Mouse (Mus musculus): ENCODE results near the gene Lcn3. TPM values are rescaled to one million over a fixed set of nuclear protein-coding genes. Genes with fewer than 3 reads are reported as not detected.

Gene Lcn3
- polyA plus RNA-seq (2012; rRNA removed), result not detected in 2 replicates

DNA sequence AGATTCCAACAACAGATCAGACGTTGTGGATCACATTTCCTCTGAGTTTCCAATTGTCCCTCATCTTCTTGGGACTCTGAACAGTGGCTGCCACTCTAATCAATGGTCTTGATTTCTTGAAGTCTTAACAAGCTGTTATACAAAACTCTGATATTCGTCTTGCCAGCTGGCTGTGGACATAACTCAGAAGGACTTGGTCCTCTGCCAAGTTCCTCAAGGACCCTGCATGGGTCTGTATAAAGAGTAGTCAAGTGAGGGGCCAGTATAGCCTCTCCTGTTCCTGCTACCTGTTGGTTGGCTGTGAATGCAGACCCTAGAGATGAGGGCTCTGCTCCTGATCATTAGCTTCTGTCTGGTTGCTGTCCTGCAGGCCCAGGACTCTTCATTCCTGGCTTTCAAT, at the start of gene Lcn3:
Gene Lcn3, plus strand, starts transcription at position 301 of the 400 bp plus-strand sequence.

DNA sequence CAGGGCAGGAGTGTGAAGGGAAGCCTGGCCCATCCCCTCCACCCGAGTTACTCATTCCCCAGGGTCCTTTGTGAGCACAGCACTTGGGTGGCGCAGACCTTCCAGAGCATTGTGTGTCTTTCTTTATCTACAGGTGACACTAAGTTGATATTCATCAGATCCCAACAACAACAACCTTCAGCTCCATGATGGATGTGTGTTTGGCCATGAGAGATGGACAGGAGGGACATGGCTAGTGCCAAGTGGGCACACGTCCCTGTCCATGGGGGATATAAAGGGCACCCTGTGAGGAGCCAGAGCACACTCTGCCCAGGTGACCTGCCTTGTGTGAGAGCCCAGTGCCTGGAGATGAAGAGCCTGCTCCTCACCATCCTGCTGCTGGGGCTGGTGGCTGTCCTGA, 28.7 kb upstream of the Lcn3 start, which contains the start of gene Obp2b:
Gene Obp2b, plus strand, starts transcription at position 301 of the 400 bp plus-strand sequence.

DNA sequence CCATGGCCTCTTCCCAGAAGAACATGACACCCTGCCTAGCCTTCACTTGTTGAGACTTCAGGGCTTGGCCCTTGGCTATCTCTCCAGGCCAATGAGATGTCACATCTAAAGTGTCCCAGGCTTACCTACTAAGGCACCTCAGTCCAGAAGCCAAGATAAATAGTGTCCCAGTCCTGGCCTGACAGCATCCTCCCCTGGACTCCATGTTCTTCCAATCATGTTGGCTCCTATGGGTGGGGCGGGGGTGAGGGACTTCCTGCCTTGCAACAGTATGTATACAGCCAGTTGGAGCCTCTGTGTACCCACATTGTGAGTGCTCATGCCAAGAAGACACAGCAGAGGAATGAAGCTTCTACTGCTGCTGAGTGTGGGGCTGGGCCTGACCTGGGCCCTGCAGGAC, 11.3 kb downstream of the Lcn3 start, which contains the start of gene Lcn11:
Gene Lcn11, plus strand, starts transcription at position 301 of the 400 bp plus-strand sequence.

DNA sequence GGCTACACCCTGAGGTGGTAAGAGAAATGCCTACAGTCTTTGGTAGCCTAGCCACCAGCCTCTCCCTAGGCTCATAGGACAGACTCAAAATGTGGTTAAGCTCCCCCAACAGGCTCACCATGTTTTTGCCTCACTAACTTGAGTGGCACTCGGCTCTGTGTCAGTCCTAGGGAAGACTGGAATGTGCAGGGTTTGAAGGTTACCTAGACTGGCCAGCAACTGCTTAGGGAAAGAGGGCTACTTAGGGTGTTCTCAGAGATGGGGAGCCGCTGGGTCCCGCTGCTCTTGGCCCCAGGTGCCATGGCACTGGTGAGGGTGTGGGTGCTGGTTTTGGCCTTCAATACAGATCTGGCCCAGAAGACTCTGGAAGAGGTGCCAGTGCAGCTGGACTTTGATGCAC, 16.6 kb downstream of the Lcn3 start, which contains the start of gene Gm13539:
Gene Gm13539, plus strand, starts transcription at position 301 of the 400 bp plus-strand sequence.

DNA sequence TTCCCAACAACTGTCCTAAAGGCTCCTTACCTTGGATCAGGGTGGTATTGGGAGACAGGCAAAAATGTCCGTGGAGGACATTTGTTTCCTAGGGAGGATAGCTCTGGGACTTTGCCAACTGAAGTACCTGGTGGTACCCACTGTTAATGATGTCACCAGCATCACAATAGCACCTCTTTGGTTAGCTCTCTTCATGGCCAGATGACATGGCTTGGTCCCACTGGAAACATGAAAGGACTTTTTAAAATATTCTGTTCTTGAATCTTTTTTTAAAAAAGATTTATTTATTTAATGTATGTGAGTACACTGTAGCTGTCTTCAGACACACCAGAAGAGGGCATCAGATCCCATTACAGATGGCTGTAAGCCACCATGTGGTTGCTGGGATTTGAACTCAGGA, 50.4 kb downstream of the Lcn3 start, which contains the start of gene Glt6d1:
Gene Glt6d1, minus strand, starts transcription at position 101 of the 400 bp plus-strand sequence.

Other genes starting within 250 kb of the Lcn3 start
- 16.0 and 18.2 TPM in 2 replicates for gene Traf2, start 218.6 kb upstream of the Lcn3 start, polyA plus RNA-seq (2012; rRNA removed)
- 165 and 237 TPM in 2 replicates for gene Edf1, start 207.7 kb upstream of the Lcn3 start, polyA plus RNA-seq (2012; rRNA removed)
- 8.2 and 8.8 TPM in 2 replicates for gene Mamdc4, start 190.7 kb upstream of the Lcn3 start, polyA plus RNA-seq (2012; rRNA removed)
- gene Phpt1, start 190.3 kb upstream of the Lcn3 start, polyA plus RNA-seq (2012; rRNA removed), result 154 and 192 TPM in 2 replicates
- 1.2 and 1.4 TPM in 2 replicates for gene Ajm1, start 183.8 kb upstream of the Lcn3 start, polyA plus RNA-seq (2012; rRNA removed)
- 88.7 and 111 TPM in 2 replicates for gene Rabl6, start 157.0 kb upstream of the Lcn3 start, polyA plus RNA-seq (2012; rRNA removed)
- gene Ccdc183, start 147.9 kb upstream of the Lcn3 start, polyA plus RNA-seq (2012; rRNA removed), result not detected in 2 replicates
- gene Tmem141, start 143.6 kb upstream of the Lcn3 start, polyA plus RNA-seq (2012; rRNA removed), result 9.4 and 18.8 TPM in 2 replicates
- 1.5 and 3.7 TPM in 2 replicates for gene Fcna, start 137.5 kb upstream of the Lcn3 start, polyA plus RNA-seq (2012; rRNA removed)
- not detected in 2 replicates for gene Lcn8, start 112.4 kb upstream of the Lcn3 start, polyA plus RNA-seq (2012; rRNA removed)
- gene Lcn5, start 107.6 kb upstream of the Lcn3 start, polyA plus RNA-seq (2012; rRNA removed), result not detected in 2 replicates
- gene Lcn6, start 88.8 kb upstream of the Lcn3 start, polyA plus RNA-seq (2012; rRNA removed), result not detected in 2 replicates
- gene Lcn10, start 82.8 kb upstream of the Lcn3 start, polyA plus RNA-seq (2012; rRNA removed), result not detected in 2 replicates
- not detected in 2 replicates for gene Obp2a, start 65.5 kb upstream of the Lcn3 start, polyA plus RNA-seq (2012; rRNA removed)
- 37.1 and 43.2 TPM in 2 replicates for gene Bmyc, start 58.8 kb upstream of the Lcn3 start, polyA plus RNA-seq (2012; rRNA removed)
- not detected in 2 replicates for gene Obp2b, start 28.6 kb upstream of the Lcn3 start, polyA plus RNA-seq (2012; rRNA removed)
- not detected in 2 replicates for gene Lcn11, start 11.4 kb downstream of the Lcn3 start, polyA plus RNA-seq (2012; rRNA removed)
- not detected in 2 replicates for gene Gm13539, start 16.7 kb downstream of the Lcn3 start, polyA plus RNA-seq (2012; rRNA removed)
- gene Glt6d1, start 50.3 kb downstream of the Lcn3 start, polyA plus RNA-seq (2012; rRNA removed), result not detected in 2 replicates
- not detected in 2 replicates for gene Lcn9, start 57.6 kb downstream of the Lcn3 start, polyA plus RNA-seq (2012; rRNA removed)
- not detected in 2 replicates for gene Sohlh1, start 81.7 kb downstream of the Lcn3 start, polyA plus RNA-seq (2012; rRNA removed)
- 3.7 and 5.5 TPM in 2 replicates for gene Kcnt1, start 98.2 kb downstream of the Lcn3 start, polyA plus RNA-seq (2012; rRNA removed)
- 35.4 and 36.1 TPM in 2 replicates for gene Camsap1, start 217.7 kb downstream of the Lcn3 start, polyA plus RNA-seq (2012; rRNA removed)